8 mouse cellular contexts compared by ENCODE assay signal in genomic region chr1:172217148-172217547, GRCm38 (mm10). TPM values are rescaled to one million over a fixed set of nuclear protein-coding genes. Genes with fewer than 3 reads are reported as not detected.
DNase-seq lines count a peak whose midpoint lies in the region; ATAC-seq and TF ChIP-seq lines count a peak whose summit lies in the region.

No protein-coding gene starts in this region.

- WGBS in bone marrow, adult 2 months = 2% methylated on average over 5 of the region's 5 CpGs
- WGBS in embryonic facial prominence, embryonic 14.5 days = 2% methylated on average over 5 of the region's 5 CpGs

- TF ChIP-seq CTCF in bone marrow, adult 2 months (IDR thresholded peaks at IDR 0.05; ENCODE audit: control insufficient read depth, insufficient read depth, low read length) = peak; percentile 88

- H3K9ac ChIP-seq in embryonic facial prominence, embryonic 14.5 days (ENCODE audit: low read depth, low read length) = peak overlapping the region; percentile 52

- H3K4me3 ChIP-seq in bone marrow, adult 2 months (replicated peaks; ENCODE audit: control insufficient read depth, low read depth, low read length) = no peak overlapping the region
- peak overlapping the region; percentile 18; the same call in 1 of the 2 replicates for H3K4me3 ChIP-seq in embryonic facial prominence, embryonic 14.5 days (ENCODE audit: low read depth, low read length)

- no peak overlapping the region for H3K27ac ChIP-seq in bone marrow, adult 2 months (ENCODE audit: control insufficient read depth, insufficient read depth, low read depth, low read length, poor library complexity)
- H3K27ac ChIP-seq in embryonic facial prominence, embryonic 14.5 days (replicated peaks; ENCODE audit: low read depth, low read length) = peak overlapping the region; percentile 81

- no peaks in the 10 kb centered on the region for H3K27me3 ChIP-seq in embryonic facial prominence, embryonic 14.5 days (replicated peaks; ENCODE audit: control insufficient read depth, insufficient read depth, low read length)

- H3K4me1 ChIP-seq in bone marrow, adult 2 months (ENCODE audit: control insufficient read depth, insufficient read depth, low read length) = no peaks in the 10 kb centered on the region
- H3K4me1 ChIP-seq in embryonic facial prominence, embryonic 14.5 days (ENCODE audit: control insufficient read depth, insufficient read depth, low read length) = peaks cover 42% of the 10 kb centered on the region

- DNase-seq in B cell, adult 2 months = peak; percentile 95 to 96
- peak; percentile 90 for DNase-seq in embryonic facial prominence, embryonic 14.5 days (ENCODE audit: low spot score)
- peak; percentile 93 to 94 for DNase-seq in heart, adult 9 months (ENCODE audit: low spot score in 2 of 2)
- peak; percentile 94 for DNase-seq in kidney, adult 9 months
- peak; percentile 89 for DNase-seq in liver
- peak; percentile 75 to 87 for DNase-seq in monocyte, adult 2 months (ENCODE audit: low read depth in 1 of 2, low spot score in 2 of 2)
- DNase-seq in spleen, postnatal 14 days (ENCODE audit: low spot score in 2 of 2) = peak; percentile 81 to 89

- peak overlapping the region; percentile 47 for H3K4me2 ChIP-seq in embryonic facial prominence, embryonic 14.5 days (ENCODE audit: low read depth, low read length)

- H3K36me3 ChIP-seq in embryonic facial prominence, embryonic 14.5 days (ENCODE audit: control insufficient read depth, insufficient read depth, low read length) = no peaks in the 10 kb centered on the region

- no peaks in the 10 kb centered on the region for H3K9me3 ChIP-seq in embryonic facial prominence, embryonic 14.5 days (ENCODE audit: control insufficient read depth, low read length)

- TF ChIP-seq POLR2A in bone marrow, adult 2 months (IDR thresholded peaks at IDR 0.05; ENCODE audit: borderline replicate concordance, control insufficient read depth, low read depth, low read length) = no peak

- ATAC-seq in embryonic facial prominence, embryonic 14.5 days (ENCODE audit: low read depth) = peak; percentile 47

RNA-seq across cellular contexts. Expression of gene Casq1, which starts 2.5 kb away (rescaled TPM):
- polyA plus RNA-seq in bone marrow, adult 2 months (2011; ENCODE audit: insufficient read depth, insufficient read length, low replicate concordance, missing spikeins) = 2.8 TPM in 1 of 2 replicates, not detected in the other
- polyA plus RNA-seq in embryonic facial prominence, embryonic 14.5 days (2014; fragmentation: Nextera tagmentation; extraction: Ambion mirVana) = 39.4 and 74.3 TPM in 2 replicates

RNA-seq across cellular contexts. Expression of gene Pea15a, which starts 10.5 kb away (rescaled TPM):
- 12.7 and 28.0 TPM in 2 replicates for polyA plus RNA-seq in bone marrow, adult 2 months (2011; ENCODE audit: insufficient read depth, insufficient read length, low replicate concordance, missing spikeins)
- 149 and 150 TPM in 2 replicates for polyA plus RNA-seq in embryonic facial prominence, embryonic 14.5 days (2014; fragmentation: Nextera tagmentation; extraction: Ambion mirVana)

RNA-seq across cellular contexts. Expression of gene Atp1a4, which starts 41.1 kb away (rescaled TPM):
- polyA plus RNA-seq in bone marrow, adult 2 months (2011; ENCODE audit: insufficient read depth, insufficient read length, low replicate concordance, missing spikeins) = not detected in 2 replicates
- 0.05 TPM in 1 of 2 replicates, not detected in the other for polyA plus RNA-seq in embryonic facial prominence, embryonic 14.5 days (2014; fragmentation: Nextera tagmentation; extraction: Ambion mirVana)

RNA-seq across cellular contexts. Expression of gene Igsf8, which starts 44.3 kb away (rescaled TPM):
- polyA plus RNA-seq in bone marrow, adult 2 months (2011; ENCODE audit: insufficient read depth, insufficient read length, low replicate concordance, missing spikeins) = 16.4 and 25.4 TPM in 2 replicates
- 57.2 and 60.4 TPM in 2 replicates for polyA plus RNA-seq in embryonic facial prominence, embryonic 14.5 days (2014; fragmentation: Nextera tagmentation; extraction: Ambion mirVana)

Comparison
In these comparisons a context has a peak if more than half of its experiments do, and no peak if none do; other contexts are left out.
1. RNA of gene Casq1, which starts 2.5 kb away (polyA plus RNA-seq): 39.4 to 74.3 TPM in embryonic facial prominence, embryonic 14.5 days; 2.8 TPM in bone marrow, adult 2 months; every median in the first group is over 10 times any median in the second.
2. Peak in every context shown above with its lines, with median percentiles within 50 percentile points of each other: DNase-seq.